Mouse (Mus musculus) layer of hippocampus, adult 2 months (tissue): ENCODE data around the gene Cisd3. TPM values are rescaled to one million over a fixed set of nuclear protein-coding genes. Genes with fewer than 3 reads are reported as not detected.

ENCODE experiments used
- DNase-seq, 2 experiments: peaks; one replicate each; pipeline ENCODE4 v3.0.0; 2022; ENCODE audit warnings: low spot score in 2 of 2
- H3K27ac ChIP-seq: fragments of 200-600 bp; 2 replicates; pipeline ENCODE4 v1.8.1; 2022
- H3K4me3 ChIP-seq: fragments of 200-600 bp; 2 replicates; pipeline ENCODE4 v1.8.1; 2022; ENCODE audit warnings: mild to moderate bottlenecking
- CTCF ChIP-seq: fragments of 200-600 bp; conservative IDR thresholded peaks from 2 replicates; pipeline ENCODE4 v1.8.1; 2022; ENCODE audit warnings: antibody characterized with exemption, mild to moderate bottlenecking, moderate library complexity
- total RNA-seq, 2 experiments: library from RNA; stranded (reverse); gene quantifications; 2 replicates each; pipeline ENCODE4 v1.2.3; 2021

Gene Cisd3
- total RNA-seq, 2 experiments from 2014 or later: 45.5 to 49.3 TPM

- DNase-seq: no peak
- no peak for TF ChIP-seq CTCF
- H3K4me3 ChIP-seq: peak overlapping the region; percentile 73; the same call in 1 of the 2 replicates
- H3K27ac ChIP-seq: peak overlapping the region; percentile 95; the same call in 1 of the 2 replicates
Observed at GRCm38 (mm10) chr11:97658751-97659266, 26.8 kb upstream of the Cisd3 start.

DNA sequence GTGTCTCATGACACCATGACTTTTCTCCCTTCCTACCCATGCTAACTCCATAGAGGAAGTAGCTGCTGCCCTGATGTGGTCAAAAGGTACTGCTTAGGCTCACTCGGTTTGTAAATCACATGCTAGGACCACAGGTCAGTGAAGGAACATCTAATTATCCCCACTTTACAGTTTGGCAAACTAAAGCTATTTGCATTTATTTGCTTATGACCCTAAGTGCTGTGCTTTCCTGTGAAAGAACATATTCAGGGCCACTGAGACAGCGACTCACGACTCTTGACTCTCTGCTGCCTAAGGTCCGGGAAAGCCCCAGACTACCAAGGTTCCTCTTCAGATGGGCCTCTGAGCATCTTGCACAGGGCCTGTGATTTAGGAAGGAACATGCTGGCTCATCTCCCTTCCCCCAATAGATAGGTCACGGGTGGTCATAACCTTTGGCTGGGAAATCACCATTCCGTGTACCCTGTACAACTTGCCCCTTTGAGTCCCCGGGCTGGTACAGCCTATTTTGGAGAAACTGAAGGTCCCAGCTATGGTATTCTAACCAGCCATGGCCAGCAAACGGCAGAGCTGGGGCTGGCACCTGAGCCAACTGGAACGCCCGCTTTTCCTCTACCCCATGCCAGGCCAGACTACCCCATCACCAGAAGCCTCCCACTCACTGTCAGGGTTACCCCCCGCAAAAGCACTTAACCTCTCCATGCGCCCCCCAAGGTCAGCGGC, 26.2 kb upstream of the Cisd3 start:
- no peak for TF ChIP-seq CTCF
- peak overlapping the region; percentile 95 for H3K27ac ChIP-seq
- H3K4me3 ChIP-seq: peak overlapping the region; percentile 73
- no peak for DNase-seq

GRCm38 (mm10) chr11:97659990-97660714, 25.5 kb upstream of the Cisd3 start:
- H3K27ac ChIP-seq: peak overlapping the region; percentile 95
- DNase-seq: peak; percentile 73 to 77
- peak overlapping the region; percentile 73 for H3K4me3 ChIP-seq
- no peak for TF ChIP-seq CTCF

GRCm38 (mm10) chr11:97660734-97661647, 24.6 kb upstream of the Cisd3 start:
- no peak for TF ChIP-seq CTCF
- no peak for DNase-seq
- Histone ChIP-seq H3K4me3 (peak overlapping the region; percentile 73), H3K27ac (peak overlapping the region; percentile 95)

GRCm38 (mm10) chr11:97661648-97662133, 23.9 kb upstream of the Cisd3 start:
- no peak for TF ChIP-seq CTCF
- Histone ChIP-seq H3K27ac (peak overlapping the region; percentile 74; the same call in 1 of the 2 replicates), H3K4me3 (peak overlapping the region; percentile 55)

GRCm38 (mm10) chr11:97662207-97662892, 23.3 kb upstream of the Cisd3 start:
- Histone ChIP-seq H3K27ac (peak overlapping the region; percentile 74), H3K4me3 (peak overlapping the region; percentile 55)
- no peak for DNase-seq
- no peak for TF ChIP-seq CTCF

More at GRCm38 (mm10) chr11:97661648-97662133, 23.9 kb upstream of the Cisd3 start:
- no peak for DNase-seq

DNA sequence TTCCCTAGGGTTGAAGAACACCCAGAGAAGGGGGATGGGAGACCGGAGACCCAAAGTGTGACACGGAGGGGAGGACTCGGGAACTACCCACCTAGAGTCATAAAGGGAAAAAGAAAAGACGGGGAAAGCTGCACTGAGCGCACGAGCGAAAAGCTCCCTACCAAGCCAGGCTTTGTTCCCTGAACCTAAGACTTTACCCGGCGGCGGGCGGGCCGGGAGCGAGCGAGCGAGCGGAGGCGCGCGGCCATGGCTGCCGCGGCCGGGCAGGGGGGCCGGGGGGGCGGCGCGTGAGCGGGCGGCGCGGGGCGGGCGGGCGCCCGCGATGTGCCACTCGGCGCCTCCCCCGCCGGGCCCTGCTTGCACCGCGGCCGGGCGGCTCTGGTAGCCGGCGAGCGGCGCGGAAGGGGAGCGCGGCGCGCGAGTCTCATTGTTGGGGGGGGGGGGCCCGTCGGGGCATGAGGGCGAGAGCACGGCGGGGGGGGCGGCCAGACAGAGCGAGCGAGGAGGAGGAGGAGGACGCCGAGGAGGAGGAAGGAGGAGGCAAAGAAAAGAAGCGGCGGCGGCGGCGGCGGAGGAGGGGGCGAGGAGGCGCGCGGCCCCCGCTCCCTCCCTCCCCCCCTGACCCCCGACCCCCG, 22.6 kb upstream of the Cisd3 start, which contains the start of gene Mllt6:
Gene Mllt6, plus strand, starts transcription at position 522 of the 635 bp plus-strand sequence.
- peak; percentile 68 to 74 for DNase-seq
- peak within 1 kb of the TSS; percentile 76 for H3K4me3 ChIP-seq
- peak within 1 kb of the TSS; percentile 92 for H3K27ac ChIP-seq
- no peak for TF ChIP-seq CTCF

DNA sequence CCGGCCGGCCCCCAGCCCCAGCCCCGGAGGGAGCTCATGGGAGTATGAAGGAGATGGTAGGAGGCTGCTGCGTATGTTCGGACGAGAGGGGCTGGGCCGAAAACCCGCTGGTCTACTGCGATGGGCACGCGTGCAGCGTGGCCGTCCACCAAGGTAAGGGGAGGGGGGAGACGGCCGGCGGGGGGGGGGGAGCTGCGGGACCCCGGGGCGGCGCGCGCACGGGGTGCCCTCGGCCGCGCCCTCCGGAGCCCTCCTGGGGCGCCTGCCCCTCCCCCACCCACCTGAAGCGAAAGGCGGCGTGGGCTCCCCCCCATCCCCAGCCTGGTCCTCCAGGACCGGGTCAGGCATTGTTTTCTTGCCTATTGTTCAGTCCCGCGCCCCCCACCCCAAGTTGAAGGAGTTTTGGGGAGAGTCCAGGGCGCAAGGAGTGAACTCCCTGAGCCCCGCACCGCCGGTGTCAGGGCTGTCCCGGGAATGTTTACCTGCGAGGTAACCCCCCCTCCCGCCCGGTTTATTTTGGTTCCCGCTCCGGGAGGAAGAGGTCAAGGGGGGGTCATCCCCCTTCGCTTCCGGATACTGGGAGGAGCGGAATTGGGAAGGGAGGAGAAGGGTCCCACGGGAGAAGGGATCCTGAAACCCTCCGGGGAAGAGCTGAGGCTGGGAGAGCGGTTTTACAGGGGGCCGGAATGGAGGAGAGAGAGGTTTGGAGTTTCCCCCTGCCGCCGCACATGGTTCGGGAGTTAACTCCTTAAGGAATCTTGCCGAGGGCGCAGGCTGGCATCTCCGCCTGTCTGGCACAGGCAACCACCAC, 21.9 kb upstream of the Cisd3 start:
- no peak for DNase-seq
- H3K27ac ChIP-seq: peak overlapping the region; percentile 92
- H3K4me3 ChIP-seq: peak overlapping the region; percentile 76
- TF ChIP-seq CTCF: no peak

GRCm38 (mm10) chr11:97664339-97664665, 21.3 kb upstream of the Cisd3 start:
- H3K27ac ChIP-seq: peak overlapping the region; percentile 92
- no peak for TF ChIP-seq CTCF
- DNase-seq: no peak
- peak overlapping the region; percentile 76 for H3K4me3 ChIP-seq

- peak; percentile 44 for TF ChIP-seq CTCF
- H3K27ac ChIP-seq: no peak overlapping the region
- DNase-seq: no peak
- peak overlapping the region; percentile 76 for H3K4me3 ChIP-seq
Observed at GRCm38 (mm10) chr11:97664771-97665240, 20.8 kb upstream of the Cisd3 start.

DNA sequence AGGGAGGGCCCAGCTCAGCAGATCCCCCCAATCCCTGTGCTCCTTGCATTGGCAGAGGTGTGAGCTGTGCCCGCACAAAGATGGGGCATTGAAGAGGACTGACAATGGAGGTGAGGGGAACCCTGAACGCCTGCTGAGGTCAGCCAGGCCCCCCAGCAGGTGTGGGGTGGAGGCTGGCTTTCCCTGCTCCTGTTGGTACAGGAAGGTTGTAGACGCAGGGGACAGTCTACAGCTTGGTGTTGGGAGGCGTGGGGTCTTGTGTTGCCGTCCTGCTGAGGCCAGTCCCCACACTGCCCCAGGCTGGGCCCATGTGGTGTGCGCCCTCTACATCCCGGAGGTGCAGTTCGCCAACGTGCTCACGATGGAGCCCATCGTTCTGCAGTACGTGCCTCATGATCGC, 20.2 kb upstream of the Cisd3 start:
- no peak overlapping the region for H3K27ac ChIP-seq
- TF ChIP-seq CTCF: no peak
- no peak for DNase-seq
- no peak overlapping the region for H3K4me3 ChIP-seq
